Mouse (Mus musculus) adrenal gland, adult (tissue): ENCODE results near the gene Nrn1.

Experiments used
- DNase-seq, 2 experiments: peaks; one replicate each; pipeline ENCODE4 v3.0.0; 2022 to 2023; ENCODE audit warnings: low spot score in 1 of 2; ENCODE audit not compliant: inconsistent age in 2 of 2

The Nrn1 gene

DNA sequence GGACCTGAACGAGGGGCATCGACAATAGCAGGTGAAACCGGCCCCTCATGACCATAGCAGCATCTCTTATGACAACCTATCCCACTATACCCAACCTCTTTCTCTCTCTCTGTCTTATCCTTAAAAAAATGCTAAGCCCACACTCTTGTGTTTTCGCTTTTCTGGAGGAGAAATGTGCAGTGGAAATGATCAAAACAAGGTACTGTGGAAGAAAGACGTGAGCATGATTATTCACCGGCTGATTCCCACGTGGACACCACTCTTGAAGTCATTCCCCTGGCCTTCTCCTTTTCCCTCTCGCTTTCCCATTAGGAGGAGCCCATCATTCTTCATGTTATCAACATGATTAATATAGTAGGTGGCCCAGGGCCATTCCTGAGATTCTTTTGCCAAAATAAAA lies 9.1 kb downstream of the Nrn1 start:
- DNase-seq = peak in 1 of 2 experiments; percentile 49

DNA sequence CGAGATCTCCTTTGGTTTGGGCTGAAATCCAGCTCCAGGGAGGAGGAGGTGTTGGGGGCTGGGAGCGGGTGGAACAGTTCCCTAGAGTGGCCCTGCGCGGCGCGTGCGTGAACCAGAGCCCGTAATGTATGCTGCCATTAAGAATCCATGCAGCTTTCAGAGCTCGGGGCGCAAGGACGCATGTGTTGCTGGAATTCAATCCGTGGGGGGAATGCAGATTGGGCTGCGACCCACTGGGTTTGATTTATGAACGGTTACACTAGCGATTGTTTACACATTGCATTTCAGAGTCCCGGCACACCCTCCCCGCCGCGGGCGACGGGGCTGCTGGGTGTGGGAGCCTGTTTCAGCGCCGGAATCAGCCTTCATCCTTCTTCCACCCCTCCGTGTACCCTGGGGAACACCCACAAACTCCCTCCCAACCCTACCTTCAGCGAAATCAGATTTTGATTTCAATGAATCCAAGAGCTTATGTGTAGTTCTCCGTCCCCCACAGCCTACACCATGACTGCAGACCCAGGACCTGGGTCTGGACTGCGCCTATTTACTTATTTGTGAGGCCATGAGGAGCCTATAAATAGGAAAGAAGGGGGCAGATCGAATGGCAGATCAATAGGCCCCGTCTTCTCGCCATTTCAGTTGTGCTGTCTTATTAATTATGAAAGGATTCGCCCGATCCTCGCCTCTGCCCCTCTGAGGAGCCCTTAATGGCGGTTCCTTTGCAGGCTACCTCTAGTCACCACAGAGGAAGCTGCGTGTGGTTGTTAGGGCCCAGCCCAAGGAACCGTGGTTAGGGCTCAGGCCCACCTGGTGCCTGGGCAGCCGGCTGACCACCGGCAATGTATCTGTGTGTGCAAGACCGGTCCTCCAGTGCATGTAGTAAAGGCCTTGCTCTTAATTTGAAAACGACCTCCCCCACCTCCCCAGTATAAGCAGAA lies 10.1 kb downstream of the Nrn1 start:
- DNase-seq = peak in 1 of 2 experiments; percentile 62

DNA sequence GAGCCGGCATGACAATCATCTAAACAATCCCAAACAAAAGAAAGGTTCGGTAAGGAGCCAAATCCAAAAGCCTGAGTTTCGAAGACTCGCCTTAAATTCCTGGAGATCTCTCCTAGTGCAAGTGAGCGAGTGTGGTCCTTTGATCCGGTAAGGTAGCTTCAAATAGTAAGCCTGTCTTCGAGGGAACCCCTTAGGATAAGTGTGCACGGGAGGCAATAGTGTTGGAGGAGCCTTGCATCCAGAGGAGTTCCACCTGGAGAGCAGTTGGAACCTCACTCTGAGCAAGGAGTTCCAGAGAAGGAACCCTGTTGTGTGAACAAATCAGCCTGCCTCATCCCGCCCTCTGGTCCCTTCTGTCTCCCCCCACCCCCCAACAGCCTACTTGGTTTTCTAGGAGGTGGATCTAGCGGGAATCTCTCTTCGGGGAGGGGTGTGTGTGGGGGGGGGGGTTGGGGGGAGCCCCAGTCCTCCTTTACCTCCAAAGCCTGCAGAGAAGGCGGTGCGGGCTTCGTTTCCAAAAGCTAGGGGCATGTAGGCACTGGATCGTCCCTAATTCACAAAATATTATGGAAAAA lies 11.1 kb downstream of the Nrn1 start:
- peak in 1 of 2 experiments; percentile 30 for DNase-seq

DNA sequence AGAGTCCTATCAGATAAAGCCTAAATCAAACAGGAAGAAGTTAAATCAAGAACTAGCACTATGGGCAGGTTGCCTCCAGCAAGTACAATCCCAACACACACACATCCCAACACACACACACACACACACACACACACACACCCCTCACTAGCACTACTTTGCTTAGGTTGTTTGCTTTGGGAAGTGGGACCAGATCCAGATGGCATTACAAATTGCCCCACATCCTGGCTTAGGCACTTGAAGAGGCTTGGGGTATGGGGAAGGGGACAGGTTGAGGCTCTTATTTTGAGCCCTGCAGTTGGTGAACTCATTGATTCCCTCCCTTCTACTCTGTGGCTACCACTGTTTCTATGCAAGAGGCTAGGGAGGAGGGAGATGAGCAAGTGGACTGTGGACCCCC lies 12.6 kb downstream of the Nrn1 start:
- DNase-seq = no peak

DNA sequence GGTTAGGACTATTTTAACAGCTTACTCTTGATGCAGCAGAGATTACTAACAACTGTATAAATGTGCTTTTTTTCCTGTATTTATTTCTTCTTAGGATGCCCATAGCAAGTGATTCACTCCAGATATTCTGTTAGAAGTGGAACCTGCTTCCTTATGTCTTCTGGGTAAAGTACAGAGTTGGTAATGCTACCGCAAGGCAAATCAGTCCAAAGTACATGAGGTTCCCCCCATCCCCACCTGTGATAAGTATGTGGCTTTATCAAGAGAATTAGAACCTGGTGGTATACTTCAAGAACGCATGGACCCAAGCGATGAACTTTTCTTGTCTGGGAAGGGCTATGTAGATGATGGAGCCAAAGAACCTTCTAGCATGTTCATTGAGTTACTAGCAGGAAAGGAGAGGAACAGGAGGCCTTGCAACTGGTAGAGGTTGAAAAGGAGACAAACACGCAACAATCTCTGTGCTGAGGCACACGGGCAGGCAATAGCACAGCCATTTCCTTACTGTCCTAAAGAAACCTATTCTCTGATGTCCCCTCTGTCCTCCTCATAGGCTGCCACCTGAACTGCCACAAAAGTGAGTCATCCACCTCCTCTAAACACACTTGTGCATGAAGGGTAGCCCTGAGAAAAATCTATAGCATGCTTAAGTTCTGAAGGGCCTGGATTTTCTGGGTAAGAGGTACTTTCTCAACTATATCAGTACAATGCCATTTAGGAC lies 14.5 kb downstream of the Nrn1 start:
- no peak for DNase-seq

DNA sequence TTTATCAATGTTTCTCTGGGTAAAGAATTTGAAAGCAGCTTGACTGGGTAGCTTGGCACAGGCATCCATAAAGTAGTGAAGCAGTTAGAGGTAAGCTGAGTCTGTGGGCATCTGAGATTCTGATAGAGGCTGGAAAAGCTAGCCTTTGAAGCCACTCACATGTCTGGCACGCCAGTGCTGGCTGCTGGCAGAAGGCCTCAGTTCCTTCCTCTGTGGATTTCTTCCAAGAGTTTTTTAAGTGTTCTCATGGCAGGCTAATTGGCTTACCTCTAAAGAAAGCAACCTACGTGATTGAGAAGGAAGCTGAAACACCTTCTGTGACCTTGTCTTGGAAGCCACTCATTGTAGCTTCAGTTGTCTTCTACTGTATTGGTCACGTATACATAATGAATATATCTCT lies 17.6 kb downstream of the Nrn1 start:
- peak in 1 of 2 experiments; percentile 33 for DNase-seq

DNA sequence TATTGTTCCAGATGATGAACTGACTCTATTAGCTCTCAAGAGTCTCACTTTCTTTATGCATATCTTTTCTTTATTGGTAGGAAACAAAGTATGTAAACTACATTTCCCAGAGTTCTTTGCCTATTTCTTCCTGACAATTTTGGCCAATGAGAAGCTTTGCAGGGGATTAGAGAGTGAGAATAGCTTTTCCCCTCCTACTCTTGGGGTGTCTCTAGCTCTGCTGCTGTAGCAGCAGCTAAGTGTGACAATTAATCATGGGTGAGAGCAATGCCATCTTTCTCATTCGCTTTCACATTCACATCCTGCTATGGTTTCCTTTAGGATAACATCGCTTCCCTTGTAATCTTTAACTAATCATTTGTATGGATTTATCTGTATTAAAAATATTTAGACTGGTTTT lies 18.2 kb downstream of the Nrn1 start:
- DNase-seq = no peak

DNA sequence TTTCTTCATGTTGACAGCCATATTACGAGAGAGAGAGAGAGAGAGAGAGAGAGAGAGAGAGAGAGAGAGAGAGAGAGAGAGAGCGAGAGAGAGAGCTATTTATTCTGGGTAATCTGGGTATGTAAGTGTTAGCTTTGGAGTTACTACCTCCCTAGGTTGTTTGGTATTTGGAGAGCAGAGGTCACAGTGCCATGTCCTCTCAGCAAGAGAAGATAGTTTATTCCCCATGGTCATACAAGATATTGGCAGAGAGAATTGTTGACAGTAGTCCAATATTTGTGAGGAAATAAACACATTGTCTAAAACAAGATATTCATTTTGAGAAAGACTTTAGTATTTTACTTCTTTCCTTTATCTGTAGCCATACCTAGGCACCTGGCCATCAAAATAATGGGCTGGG lies 20.8 kb downstream of the Nrn1 start:
- no peak for DNase-seq

DNA sequence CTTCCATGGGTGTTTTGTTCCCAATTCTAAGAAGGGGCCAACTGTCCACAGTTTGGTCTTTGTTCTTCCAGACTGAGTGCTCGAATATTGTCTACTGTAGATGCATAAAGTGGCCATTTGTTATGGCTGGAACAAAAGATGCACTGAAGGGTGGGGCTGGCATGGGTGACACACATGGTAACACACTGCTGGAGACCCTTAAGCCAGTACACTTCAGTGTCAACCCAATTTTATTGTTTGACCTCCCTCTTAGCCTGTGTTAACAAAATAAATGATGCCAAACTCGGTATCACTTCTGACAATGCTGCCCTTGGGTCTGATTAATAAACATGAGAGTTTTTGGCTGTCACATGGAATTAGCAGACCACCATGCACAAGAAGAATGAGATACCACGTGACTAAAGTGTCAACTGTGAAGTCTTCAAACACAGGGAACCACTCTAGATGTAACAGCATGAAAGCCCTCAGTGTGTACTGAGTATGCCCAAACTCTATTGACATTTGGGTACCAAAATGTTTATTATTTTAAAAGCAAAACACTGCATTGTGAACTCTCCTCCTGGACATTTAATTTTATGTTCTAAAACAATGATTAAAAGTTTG lies 27.7 kb downstream of the Nrn1 start:
- DNase-seq = no peak

DNA sequence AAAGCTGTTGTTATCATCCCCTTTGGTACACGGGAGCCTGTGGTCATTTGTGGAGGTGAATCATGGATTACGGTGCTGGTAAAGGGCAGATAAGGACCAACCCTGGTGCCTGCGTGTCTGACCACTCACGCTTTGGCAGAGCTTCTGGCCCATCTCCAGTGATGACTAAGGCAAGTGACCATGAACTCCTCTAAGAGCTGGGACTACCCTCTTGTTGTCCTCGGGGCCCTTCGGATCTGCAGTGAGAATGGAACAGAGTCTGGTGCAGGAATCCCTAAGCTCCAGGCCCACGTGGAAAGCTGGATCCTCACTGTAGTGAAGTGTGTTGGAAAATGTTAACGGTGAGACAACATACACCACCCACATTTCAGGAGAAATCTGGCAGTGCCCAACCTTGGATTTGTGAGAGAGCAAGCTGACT lies 38.6 kb downstream of the Nrn1 start:
- DNase-seq = peak; percentile 94 to 98

DNA sequence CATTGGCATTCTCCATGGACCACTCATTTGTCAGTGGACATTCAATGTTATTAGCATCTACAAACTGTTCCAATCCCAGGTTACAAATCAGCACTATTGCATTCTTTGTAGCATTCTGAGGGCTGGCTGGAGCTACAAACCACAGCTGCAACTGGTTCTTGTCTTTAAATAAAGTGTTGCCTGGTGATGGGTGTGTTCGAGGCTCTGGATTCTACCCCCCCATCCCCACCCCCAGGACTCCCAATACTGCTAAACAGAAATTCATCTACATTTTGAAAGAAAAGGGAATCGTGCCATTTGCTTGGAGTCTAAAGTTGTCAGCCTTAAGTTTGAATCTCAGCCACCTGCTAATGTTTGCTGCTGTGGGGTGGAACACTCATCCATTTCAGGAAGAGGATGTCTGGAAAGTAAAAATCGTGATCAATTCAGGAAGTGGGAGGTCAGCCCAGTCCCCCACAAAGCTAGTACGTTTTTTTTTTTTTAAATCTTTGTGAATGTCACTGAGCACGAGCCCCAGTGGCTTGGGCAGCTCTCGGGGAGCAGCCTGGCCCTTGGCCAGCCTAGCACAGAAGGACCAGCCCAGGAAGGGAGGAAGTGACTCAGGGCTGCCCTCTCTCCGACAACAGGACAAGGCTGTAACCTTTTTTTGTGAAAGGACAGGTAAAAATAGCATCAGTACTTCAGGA lies 39.3 kb downstream of the Nrn1 start:
- peak; percentile 84 to 90 for DNase-seq

DNA sequence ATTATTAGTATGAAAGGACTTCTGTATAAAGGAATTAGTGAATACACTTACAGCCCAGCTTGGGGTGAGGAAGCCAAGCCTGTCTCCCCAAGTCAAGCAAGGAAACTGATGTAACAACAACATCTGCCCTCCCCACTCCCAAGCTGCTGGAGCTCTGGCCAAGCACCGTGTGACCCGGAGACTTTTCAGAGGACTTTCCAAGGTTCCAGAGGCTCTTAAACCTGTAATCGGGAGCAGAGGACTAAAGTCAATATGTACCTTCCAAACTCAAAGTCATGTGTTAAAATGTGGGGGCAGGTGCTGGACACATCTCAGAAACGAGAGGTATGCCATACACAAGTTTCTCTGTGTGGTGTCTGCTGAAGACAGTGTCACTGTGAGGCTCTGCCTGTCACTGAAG lies 51.4 kb downstream of the Nrn1 start:
- DNase-seq = no peak

DNA sequence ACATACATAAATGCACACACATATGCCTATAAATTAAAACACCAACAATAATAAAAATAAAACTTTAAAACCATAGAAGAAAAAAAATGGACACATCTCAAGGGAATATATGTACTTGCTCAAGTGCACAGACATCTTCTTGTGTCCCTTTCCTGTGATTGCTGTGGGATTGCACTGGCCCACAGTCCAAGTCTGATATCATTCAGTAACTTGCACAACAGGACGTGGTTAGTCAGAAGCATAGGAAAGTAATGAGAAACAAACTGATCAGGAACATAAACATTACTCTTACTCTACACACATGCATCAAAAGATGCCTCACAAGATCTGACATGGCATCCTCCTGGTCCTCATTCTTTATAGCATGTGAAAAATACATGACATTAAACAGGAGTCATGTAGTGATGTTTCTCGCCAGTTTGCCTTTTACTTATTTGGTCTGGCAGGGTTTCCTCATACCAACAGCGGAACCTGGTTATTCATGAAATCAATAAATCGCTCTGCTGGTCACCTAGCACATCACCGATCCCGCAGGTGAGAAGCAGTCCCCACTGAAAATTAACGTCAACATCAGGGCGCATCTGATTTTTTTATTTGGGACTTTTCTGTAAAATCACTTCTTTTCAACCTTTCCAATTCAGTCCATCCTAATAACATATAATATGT lies 54.1 kb downstream of the Nrn1 start:
- DNase-seq = no peak

DNA sequence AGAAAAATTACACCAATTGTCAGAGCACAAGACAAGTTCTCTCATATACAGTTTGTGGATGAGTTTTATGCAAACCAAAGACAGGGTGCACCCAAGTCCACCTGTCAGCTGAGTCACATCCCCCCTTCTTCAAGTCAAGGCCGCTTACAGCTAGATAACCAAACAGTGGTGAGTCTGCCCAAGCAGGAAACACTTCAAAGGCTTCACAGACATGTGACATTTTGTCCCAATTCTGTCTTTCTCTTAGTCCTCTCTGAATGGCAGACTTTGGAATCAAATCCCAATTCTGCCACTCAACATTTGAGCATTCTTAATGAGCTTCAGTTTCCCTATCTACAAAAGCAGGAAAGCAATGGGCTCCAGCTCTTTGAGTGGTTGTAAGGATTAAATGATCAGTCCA lies 55.6 kb downstream of the Nrn1 start:
- DNase-seq = peak; percentile 37 to 53
